Mouse (Mus musculus): ENCODE measurements around the gene Mms22l. TPM values are rescaled to one million over a fixed set of nuclear protein-coding genes. Genes with fewer than 3 reads are reported as not detected.
"Not testable (repeated sequence)": the region's sequence is repeated elsewhere in the genome, so short reads cannot be mapped to it uniquely, and the experiment has no call there.

Gene Mms22l
- total and polyA plus RNA-seq, 2 experiments from 2014 or later = 4.5 to 7.1 TPM

DNA sequence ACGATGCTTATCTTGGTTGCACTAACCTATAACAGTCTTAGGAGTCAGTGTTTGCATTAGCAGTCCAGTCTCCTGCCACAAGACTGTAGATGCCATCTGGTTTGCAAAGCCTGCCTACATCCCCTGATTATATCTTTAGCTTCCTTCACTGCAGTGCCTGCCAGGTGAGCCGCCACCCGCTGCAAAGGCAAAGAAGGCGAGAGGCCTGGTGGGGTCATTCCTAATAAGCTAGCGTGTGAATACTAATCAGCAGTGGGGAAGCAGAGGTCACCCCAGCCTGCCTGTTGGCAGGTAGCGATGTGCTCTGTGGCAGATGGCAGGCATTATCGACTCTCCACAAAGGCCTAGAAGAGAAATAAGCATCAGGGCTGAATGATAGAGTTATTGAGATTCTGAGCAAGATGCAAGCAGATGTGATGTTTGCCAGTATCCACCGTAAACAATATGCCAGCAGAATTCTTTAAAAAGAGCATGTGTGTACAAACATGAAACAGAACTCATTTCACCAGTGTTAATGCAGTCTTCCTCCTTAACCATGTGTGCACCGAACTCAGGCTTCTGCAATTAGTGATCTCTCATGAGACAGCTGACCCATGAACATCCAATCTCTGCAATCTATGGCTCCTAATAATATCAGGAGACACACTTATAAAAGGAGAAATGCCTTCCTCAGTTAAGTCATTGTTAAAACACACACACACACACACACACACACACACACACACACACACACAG lies 135.1 kb downstream of the Mms22l start:
- no peak overlapping the region for H3K27ac ChIP-seq (ENCODE audit: low read depth, low read length)
- no peak for TF ChIP-seq CTCF (IDR thresholded peaks at IDR 0.05; ENCODE audit: low read depth)
- 32% methylated on average over 9 of the region's 9 CpGs for WGBS
- no peaks in the 10 kb centered on the region for H3K27me3 ChIP-seq (ENCODE audit: insufficient read depth, low read length)
- no peak overlapping the region for H3K4me2 ChIP-seq (ENCODE audit: low read depth)
- peaks cover 6% of the 10 kb centered on the region for H3K4me1 ChIP-seq (ENCODE audit: insufficient read depth)
- H3K9ac ChIP-seq = no peak overlapping the region
- no peaks in the 10 kb centered on the region for H3K9me3 ChIP-seq (ENCODE audit: low read length)
- DNase-seq (peak; percentile 18), ATAC-seq (peak; percentile 60)
- H3K4me3 ChIP-seq (ENCODE audit: low read depth, low read length) = no peak overlapping the region
- H3K36me3 ChIP-seq (ENCODE audit: insufficient read depth) = no peaks in the 10 kb centered on the region

GRCm38 (mm10) chr4:24642306-24642705 lies 146.1 kb downstream of the Mms22l start:
- WGBS = 45% methylated on average over 2 of the region's 2 CpGs
- H3K27me3 ChIP-seq (ENCODE audit: insufficient read depth, low read length) = no peaks in the 10 kb centered on the region
- H3K36me3 ChIP-seq (ENCODE audit: insufficient read depth) = no peaks in the 10 kb centered on the region
- no peak overlapping the region for H3K27ac ChIP-seq (ENCODE audit: low read depth, low read length)
- no peak for TF ChIP-seq CTCF (IDR thresholded peaks at IDR 0.05; ENCODE audit: low read depth)
- no peak overlapping the region for H3K4me2 ChIP-seq (ENCODE audit: low read depth)
- ATAC-seq = no peak; the same call in 1 of the 2 replicates
- H3K4me1 ChIP-seq (ENCODE audit: insufficient read depth) = no peaks in the 10 kb centered on the region
- H3K9ac ChIP-seq = no peak overlapping the region
- no peak for DNase-seq
- H3K9me3 ChIP-seq (ENCODE audit: low read length) = no peaks in the 10 kb centered on the region
- no peak overlapping the region for H3K4me3 ChIP-seq (ENCODE audit: low read depth, low read length)

GRCm38 (mm10) chr4:24644735-24645134 lies 148.5 kb downstream of the Mms22l start:
- not testable (repeated sequence) for H3K4me3 ChIP-seq (ENCODE audit: low read depth, low read length); ATAC-seq; H3K36me3 ChIP-seq (ENCODE audit: insufficient read depth); H3K9ac ChIP-seq; DNase-seq; H3K27me3 ChIP-seq (ENCODE audit: insufficient read depth, low read length); H3K9me3 ChIP-seq (ENCODE audit: low read length); H3K27ac ChIP-seq (ENCODE audit: low read depth, low read length); H3K4me1 ChIP-seq (ENCODE audit: insufficient read depth); H3K4me2 ChIP-seq (ENCODE audit: low read depth)
- WGBS = 94% methylated on average over 5 of the region's 8 CpGs

Data from forebrain, postnatal 0 days (tissue).